Mouse (Mus musculus) lung, postnatal 0 days (tissue): ENCODE measurements at regions not wholly inside any gene's neighbourhood (a gene's known extent, or its start where the extent isn't known, plus 50 kb on each side); places are given as distances from the start of the nearest gene placed in this dataset.

Source experiments
- CTCF ChIP-seq: IDR thresholded peaks from 2 replicates; pipeline ENCODE4 v1.5.1; 2016; ENCODE audit warnings: antibody characterized with exemption, mild to moderate bottlenecking
- EP300 ChIP-seq: IDR thresholded peaks from 2 replicates; pipeline ENCODE4 v1.6.1; 2016; ENCODE audit warnings: antibody characterized with exemption, mild to moderate bottlenecking, control low read depth

DNA sequence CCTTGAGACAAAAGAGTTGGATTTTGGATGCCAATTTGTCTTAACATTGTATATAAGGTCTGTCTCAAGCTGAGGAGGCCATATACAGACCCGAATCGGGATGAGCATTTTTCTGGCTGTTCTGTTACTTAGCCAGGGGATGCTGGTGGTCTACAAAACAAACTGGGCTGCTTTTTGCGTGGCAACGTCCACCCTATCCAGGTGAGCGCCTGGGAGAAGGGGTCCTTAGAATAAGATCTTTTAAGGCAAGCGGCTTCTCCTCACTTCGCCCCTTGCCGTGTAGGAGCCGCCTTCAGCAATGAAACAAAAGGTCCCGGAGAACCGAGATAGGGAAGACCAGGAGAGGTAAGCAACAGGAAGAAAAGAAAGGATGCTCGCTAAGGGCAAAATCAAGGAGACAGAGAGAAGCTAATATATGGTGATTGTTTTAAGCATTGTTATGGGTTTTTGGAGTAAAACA is 171.2 kb upstream of the 9630041A04Rik start:
- TF ChIP-seq CTCF = no peak
- no peak for TF ChIP-seq EP300
